Mouse (Mus musculus) lung, adult 2 months (tissue): ENCODE measurements around the gene Spic.

Experiments
- CTCF ChIP-seq: fragments of 200-500 bp; IDR thresholded peaks from 2 replicates; pipeline ENCODE4 v1.5.1; 2011; ENCODE audit warnings: mild to moderate bottlenecking, low read length, control low read depth; ENCODE audit not compliant: insufficient read depth
- POLR2A ChIP-seq: fragments of 200-500 bp; IDR thresholded peaks from 2 replicates; pipeline ENCODE4 v1.6.1; 2011; ENCODE audit warnings: low read depth, mild to moderate bottlenecking, control low read depth, low read length, borderline replicate concordance; ENCODE audit errors: extremely low read depth

DNA sequence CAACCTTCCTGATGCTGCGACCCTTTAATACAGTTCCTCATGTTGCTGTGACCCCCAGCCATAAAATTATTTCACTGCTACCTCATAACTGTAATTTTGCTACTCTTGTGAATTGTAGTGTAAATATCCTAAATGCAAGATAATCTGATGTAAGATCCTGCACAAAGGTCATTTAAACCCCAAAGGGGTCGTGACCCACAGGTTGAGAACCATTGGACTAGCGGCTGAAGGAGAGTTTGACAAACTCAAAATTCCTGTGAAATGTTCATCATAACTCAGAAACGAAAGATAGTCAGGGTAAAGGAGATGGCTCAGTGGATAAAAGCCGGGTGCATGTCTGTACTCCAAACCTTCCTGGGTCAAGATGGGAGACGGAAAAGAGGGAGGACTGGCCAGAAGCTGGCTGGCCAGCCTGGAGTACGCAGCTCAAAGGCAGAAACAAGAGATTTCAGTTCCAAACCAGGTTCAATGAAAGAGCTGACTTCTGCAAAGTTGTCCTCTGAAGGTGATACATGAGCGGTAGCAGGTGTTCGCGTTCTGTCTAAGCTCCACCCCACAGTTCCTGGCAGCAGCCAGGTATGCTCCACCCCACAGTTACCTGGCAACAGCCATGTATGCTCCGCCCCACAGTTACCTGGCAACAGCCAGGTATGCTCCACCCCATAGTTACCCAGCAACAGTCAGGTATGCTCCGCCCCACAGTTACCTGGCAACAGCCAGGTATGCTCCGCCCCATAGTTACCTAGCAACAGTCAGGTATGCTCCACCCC is 32.4 kb upstream of the Spic start:
- TF ChIP-seq POLR2A (no peak), CTCF (no peak)
